Mouse (Mus musculus): ENCODE measurements around the gene Myo18b.

Myo18b gene

GRCm38 (mm10) chr5:112877391-112878115, 18.6 kb downstream of the Myo18b start:
- no peak for DNase-seq (ENCODE audit: low read depth, low spot score)

GRCm38 (mm10) chr5:112876846-112877390, 19.2 kb downstream of the Myo18b start:
- DNase-seq (ENCODE audit: low read depth, low spot score) = peak; percentile 29

- DNase-seq (ENCODE audit: low read depth, low spot score) = no peak
Observed at GRCm38 (mm10) chr5:112872999-112873398, 23.2 kb downstream of the Myo18b start.

DNA sequence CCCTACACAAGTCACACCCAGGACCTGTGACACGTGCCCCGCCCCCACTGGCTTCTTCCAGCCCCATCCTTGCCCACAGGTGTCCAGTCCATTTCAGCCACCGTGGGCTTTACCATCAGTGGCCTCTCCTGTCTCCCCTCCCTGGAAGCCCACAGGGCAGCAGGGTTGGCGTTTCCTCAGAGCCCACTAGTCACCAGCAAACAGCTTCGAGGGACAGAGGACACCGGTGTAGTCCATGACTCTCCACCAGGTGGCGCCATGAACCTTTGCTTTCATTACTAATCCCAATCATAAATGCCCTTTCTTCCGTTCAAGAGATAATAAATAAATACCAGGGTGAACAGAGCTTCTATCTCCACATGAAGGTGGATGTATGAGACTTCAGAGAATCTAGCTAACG, 25.4 kb downstream of the Myo18b start:
- DNase-seq (ENCODE audit: low read depth, low spot score) = no peak

- DNase-seq (ENCODE audit: low read depth, low spot score) = no peak
Observed at GRCm38 (mm10) chr5:112868620-112869019, 27.5 kb downstream of the Myo18b start.

DNA sequence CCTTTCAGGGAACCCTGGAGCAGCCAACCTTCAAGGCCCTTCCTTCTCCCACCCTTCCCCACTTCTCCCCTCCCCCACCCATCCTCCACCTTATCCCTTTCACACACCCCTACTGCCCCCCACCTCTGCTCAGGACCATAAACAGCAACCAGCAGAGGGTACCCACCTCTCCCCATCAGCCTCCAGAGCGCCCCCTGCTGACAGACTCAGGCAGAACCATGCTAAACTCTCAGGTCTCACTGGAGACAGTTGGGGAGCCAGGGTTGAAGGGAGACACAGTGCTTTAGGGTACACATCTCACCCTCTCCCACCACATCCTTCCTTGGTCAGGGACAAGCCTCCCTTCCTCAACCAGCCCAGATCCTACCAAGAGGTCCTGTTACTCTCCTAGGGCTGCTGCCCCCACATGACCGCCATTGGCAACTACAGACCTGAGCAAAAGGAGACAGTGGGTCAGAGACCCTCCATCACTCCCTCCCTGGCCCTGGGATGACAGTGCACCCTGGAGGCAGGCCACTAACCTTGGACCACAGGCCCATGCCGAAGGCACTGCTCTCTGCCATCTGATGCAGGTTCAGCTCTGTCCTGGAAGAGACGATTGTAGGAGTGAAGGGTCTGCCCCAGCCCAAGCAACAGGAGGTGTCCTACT, 31.3 kb downstream of the Myo18b start:
- no peak for DNase-seq (ENCODE audit: low read depth, low spot score)

GRCm38 (mm10) chr5:112859379-112860035, 36.7 kb downstream of the Myo18b start:
- no peak for DNase-seq (ENCODE audit: low read depth, low spot score)

- DNase-seq (ENCODE audit: low read depth, low spot score) = no peak
Observed at GRCm38 (mm10) chr5:112853179-112853578, 43.0 kb downstream of the Myo18b start.

- DNase-seq (ENCODE audit: low read depth, low spot score) = no peak
Observed at GRCm38 (mm10) chr5:112851389-112851788, 44.8 kb downstream of the Myo18b start.

- no peak for DNase-seq (ENCODE audit: low read depth, low spot score)
Observed at GRCm38 (mm10) chr5:112848586-112849280, 47.4 kb downstream of the Myo18b start.

GRCm38 (mm10) chr5:112847985-112848542, 48.1 kb downstream of the Myo18b start:
- no peak for DNase-seq (ENCODE audit: low read depth, low spot score)

DNA sequence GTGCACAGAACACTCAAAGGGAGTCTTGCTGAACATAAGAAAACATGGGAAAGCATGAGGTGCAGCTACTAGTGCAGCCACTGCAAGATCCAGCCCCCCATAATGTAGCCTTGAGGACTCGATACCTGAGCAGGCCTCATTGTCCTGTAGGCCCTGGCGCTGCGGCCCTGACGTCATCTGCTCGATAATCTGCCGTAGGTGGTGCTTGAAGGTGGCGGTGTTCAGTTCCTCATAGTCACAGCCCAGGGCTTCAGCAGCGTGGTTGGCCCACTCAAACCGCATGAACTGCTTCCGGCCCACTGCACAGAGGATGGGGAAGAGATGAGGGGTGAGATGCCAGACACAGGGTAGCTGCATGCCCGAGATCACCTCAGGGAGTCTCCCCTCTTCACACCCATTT, 50.0 kb downstream of the Myo18b start:
- no peak for DNase-seq (ENCODE audit: low read depth, low spot score)

DNA sequence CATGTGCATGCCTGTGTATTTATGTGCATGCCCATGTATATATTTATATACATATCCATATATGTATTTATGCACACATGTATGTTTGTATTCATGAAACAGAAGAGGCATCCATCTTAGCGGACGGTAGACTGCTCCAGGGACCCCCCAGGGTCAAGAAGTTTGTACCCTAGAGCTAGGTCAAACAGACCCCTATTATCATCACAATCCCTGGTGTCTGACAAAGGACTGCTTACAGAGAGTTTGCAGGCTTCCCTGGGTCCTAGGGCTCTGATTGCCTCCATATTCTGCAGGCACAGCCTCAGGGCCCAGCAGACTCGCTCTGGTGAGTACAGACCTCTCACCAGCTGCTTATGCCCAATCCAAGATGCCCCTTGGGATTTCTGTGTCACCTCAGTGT, 51.7 kb downstream of the Myo18b start:
- DNase-seq (ENCODE audit: low read depth, low spot score) = no peak

- no peak for DNase-seq (ENCODE audit: low read depth, low spot score)
Observed at GRCm38 (mm10) chr5:112843676-112844257, 52.4 kb downstream of the Myo18b start.

GRCm38 (mm10) chr5:112842696-112843095, 53.5 kb downstream of the Myo18b start:
- DNase-seq (ENCODE audit: low read depth, low spot score) = no peak

- DNase-seq (ENCODE audit: low read depth, low spot score) = no peak
Observed at GRCm38 (mm10) chr5:112841850-112842249, 54.3 kb downstream of the Myo18b start.

DNA sequence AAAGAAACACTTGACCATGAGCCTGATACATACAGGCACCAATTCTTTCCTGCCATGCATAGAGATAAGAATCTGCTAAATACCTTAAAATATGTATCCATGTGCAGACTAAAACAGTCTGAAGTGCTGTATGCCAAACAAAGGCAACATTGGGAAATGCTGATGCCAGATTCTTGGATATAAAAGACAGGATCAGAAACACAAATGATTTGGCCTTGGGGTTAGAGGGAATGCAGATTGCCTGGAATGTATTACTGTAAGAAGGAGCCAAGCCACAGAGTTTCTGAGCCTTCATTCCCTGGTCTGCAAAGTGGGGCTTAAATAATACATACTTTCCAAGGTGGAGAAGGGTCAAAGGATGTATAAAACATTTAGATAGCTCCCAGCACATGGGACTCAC, 61.3 kb downstream of the Myo18b start:
- no peak for DNase-seq (ENCODE audit: low read depth, low spot score)

DNA sequence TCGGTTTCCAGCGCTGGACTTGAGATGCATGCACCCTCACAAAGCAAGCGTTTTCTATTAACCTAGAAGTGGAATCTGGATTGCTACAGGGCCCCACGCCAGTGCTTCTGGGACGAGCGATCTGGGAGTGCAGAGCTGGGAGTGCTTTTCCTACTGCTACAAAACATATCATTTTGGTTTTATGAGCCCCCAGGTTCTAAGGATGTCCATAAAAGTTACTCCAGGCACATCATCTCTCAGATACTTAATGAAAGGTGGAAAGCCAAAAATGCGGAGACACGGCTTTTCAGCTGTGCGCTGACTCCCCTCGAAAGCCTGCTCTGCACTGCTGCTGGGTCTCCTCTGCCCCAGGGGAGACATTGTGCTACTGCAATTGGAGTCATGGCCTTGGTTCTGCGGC, 62.3 kb downstream of the Myo18b start:
- DNase-seq (ENCODE audit: low read depth, low spot score) = no peak

GRCm38 (mm10) chr5:112825091-112825794, 70.9 kb downstream of the Myo18b start:
- no peak for DNase-seq (ENCODE audit: low read depth, low spot score)

DNA sequence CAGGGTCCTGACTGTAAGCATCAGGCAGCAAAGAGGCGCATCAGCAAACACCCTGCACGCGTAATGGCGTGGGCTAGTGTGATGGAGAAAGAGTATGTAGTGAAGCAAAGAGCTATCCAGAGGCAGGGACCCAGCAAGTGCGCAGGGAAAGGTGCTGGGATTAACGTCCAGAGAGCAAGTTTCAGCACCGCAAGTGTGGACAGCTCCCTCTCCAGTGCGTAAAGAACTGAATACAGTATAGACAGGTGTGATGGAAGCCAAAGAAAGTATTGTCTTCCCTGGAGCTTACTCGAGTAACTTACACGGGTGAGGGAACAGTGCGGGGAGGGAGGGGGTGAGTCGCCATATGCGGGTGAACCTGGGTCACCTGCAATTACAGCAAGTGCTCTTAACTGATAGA, 71.8 kb downstream of the Myo18b start:
- DNase-seq (ENCODE audit: low read depth, low spot score) = no peak

- DNase-seq (ENCODE audit: low read depth, low spot score) = no peak
Observed at GRCm38 (mm10) chr5:112822426-112822825, 73.7 kb downstream of the Myo18b start.

All from retina, adult 2 months (tissue).